Mouse (Mus musculus) small intestine, adult 10 weeks (tissue): ENCODE measurements around the gene Olfr146. TPM values are rescaled to one million over a fixed set of nuclear protein-coding genes. Genes with fewer than 3 reads are reported as not detected.

Experiments used
- polyA plus RNA-seq: library from polyadenylated mRNA; stranded (reverse); fragments of 350-450 nt; fragmentation: Illumina TruSeq; extraction: RNeasy Lipid Tissue Mini Kit (QIAGEN cat#74804); gene quantifications from one replicate; pipeline ENCODE4 v1.2.3, GENCODE M21; 2014; ENCODE audit warnings: low replicate concordance

The Olfr146 gene
- not detected for polyA plus RNA-seq

GRCm38 (mm10) chr9:39023277-39023676, at the start of gene Olfr146:
Olfr146 (minus strand) TSS chr9:39023377.

DNA sequence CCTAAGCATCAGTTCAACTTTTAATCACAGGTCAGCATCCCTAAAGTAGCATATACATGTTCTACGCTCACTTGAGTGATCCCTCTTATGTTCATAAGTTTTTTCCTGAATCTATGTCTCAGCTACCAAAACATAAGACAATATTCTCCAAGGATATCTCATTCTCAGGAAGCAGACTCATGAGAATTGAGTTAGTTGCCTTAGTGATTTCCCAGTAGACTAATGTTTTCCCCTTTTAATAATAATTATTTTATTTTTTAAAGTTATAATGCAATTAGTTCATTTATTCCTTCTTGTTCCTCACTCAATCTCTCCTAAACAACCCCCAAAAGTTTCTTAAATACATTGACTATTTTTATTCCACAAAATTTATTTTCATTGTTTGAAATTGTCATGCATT, 41.7 kb upstream of the Olfr146 start, which contains the start of gene Olfr937:
TSS of gene Olfr937 (minus strand) at position 101 of the 400 bp plus-strand sequence.

DNA sequence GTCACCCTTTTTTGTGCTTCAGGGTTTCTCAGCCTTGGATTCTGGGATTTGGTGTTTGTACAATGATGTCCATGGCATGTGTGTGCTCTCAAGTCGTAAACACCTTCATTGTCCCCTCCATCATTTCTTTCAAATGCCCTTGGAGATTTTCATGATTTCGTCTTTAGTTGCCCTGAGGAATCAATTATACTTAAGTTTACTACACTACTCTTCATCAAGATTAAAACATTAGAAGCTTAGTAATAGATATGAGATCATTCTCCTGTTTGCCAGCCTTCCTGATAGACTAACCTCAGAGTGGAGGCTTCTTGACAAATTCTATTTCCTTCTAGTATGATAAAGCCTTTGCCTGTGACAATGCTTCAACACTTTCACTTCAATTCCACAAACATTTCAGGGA, 23.6 kb downstream of the Olfr146 start, which contains the start of gene Olfr935:
TSS of gene Olfr935 (minus strand) at position 101 of the 400 bp plus-strand sequence.

GRCm38 (mm10) chr9:38988215-38988614, 35.0 kb downstream of the Olfr146 start, which contains the start of gene Olfr934:
Olfr934 (minus strand) TSS chr9:38988315.

DNA sequence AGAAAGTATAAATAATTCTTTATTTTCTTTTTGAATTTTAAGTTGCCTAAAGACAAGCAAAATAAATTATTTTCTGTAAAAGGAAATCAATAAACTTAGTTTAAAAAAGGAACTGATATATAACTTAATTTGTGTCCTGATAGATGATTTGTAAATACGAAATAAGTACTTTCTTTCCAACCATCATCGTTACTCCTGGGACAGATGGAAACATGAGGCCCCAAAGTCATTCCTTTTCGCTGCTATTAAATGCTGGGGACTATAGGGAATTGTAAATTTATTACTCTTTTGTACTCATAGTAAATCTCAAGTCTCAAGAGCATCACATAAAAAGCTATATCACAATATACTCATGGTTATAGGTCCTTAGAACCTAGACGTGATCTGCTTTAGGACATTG, 51.2 kb downstream of the Olfr146 start, which contains the start of gene Olfr933:
TSS of gene Olfr933 (plus strand) at position 301 of the 400 bp plus-strand sequence.

Other genes with a start within 250 kb of the Olfr146 start
- gene Olfr922, start 208.8 kb downstream of the Olfr146 start, polyA plus RNA-seq, result not detected
- gene Olfr923, start 196.8 kb downstream of the Olfr146 start, polyA plus RNA-seq, result not detected
- not detected for gene Olfr924, start 178.9 kb downstream of the Olfr146 start, polyA plus RNA-seq
- not detected for gene Olfr26, start 168.3 kb downstream of the Olfr146 start, polyA plus RNA-seq
- gene Olfr926, start 146.3 kb downstream of the Olfr146 start, polyA plus RNA-seq, result not detected
- gene Olfr930, start 93.6 kb downstream of the Olfr146 start, polyA plus RNA-seq, result not detected
- not detected for gene Olfr933, start 51.1 kb downstream of the Olfr146 start, polyA plus RNA-seq
- gene Olfr934, start 35.1 kb downstream of the Olfr146 start, polyA plus RNA-seq, result not detected
- gene Olfr935, start 23.7 kb downstream of the Olfr146 start, polyA plus RNA-seq, result not detected
- gene Olfr937, start 41.6 kb upstream of the Olfr146 start, polyA plus RNA-seq, result not detected
- not detected for gene Olfr938, start 55.5 kb upstream of the Olfr146 start, polyA plus RNA-seq
- not detected for gene Olfr27, start 104.8 kb upstream of the Olfr146 start, polyA plus RNA-seq
- gene Olfr943, start 142.9 kb upstream of the Olfr146 start, polyA plus RNA-seq, result not detected
- gene Olfr944, start 178.5 kb upstream of the Olfr146 start, polyA plus RNA-seq, result not detected
- gene Olfr1537, start 226.6 kb upstream of the Olfr146 start, polyA plus RNA-seq, result not detected